Mouse (Mus musculus) CD4-positive helper T cell, adult 2 months (primary cell): ENCODE measurements around the gene Gnaz.
A peak's percentile ranks its signal among the peaks of the same experiment; 100 is the strongest.

ENCODE experiments used
- DNase-seq: peaks from one replicate; pipeline ENCODE4 v3.0.0-alpha.2; 2012; ENCODE audit warnings: low read depth, missing footprints, low spot score

The Gnaz gene

GRCm38 (mm10) chr10:74967651-74968267 lies 782 bp downstream of the Gnaz start:
- no peak for DNase-seq

GRCm38 (mm10) chr10:74969266-74969665 lies 2.3 kb downstream of the Gnaz start:
- no peak for DNase-seq

GRCm38 (mm10) chr10:74973026-74973425 lies 6.0 kb downstream of the Gnaz start:
- no peak for DNase-seq

- DNase-seq, result no peak
These were observed 8.6 kb downstream of the Gnaz start for GRCm38 (mm10) chr10:74975626-74976025.

GRCm38 (mm10) chr10:74976429-74976828 lies 9.5 kb downstream of the Gnaz start:
- DNase-seq, result no peak

GRCm38 (mm10) chr10:74978056-74978455 lies 11.1 kb downstream of the Gnaz start:
- no peak for DNase-seq

GRCm38 (mm10) chr10:74981159-74981558 lies 14.2 kb downstream of the Gnaz start:
- no peak for DNase-seq

GRCm38 (mm10) chr10:74983176-74983575 lies 16.2 kb downstream of the Gnaz start:
- no peak for DNase-seq

GRCm38 (mm10) chr10:74987698-74988470 lies 20.9 kb downstream of the Gnaz start:
- DNase-seq, result no peak

- DNase-seq, result no peak
These were observed 22.8 kb downstream of the Gnaz start for GRCm38 (mm10) chr10:74989814-74990213.

- DNase-seq, result no peak
These were observed 23.8 kb downstream of the Gnaz start for GRCm38 (mm10) chr10:74990584-74991322.

GRCm38 (mm10) chr10:74994863-74995262 lies 27.9 kb downstream of the Gnaz start:
- DNase-seq, result no peak

GRCm38 (mm10) chr10:74995377-74995776 lies 28.4 kb downstream of the Gnaz start:
- DNase-seq, result no peak

GRCm38 (mm10) chr10:75001391-75001790 lies 34.4 kb downstream of the Gnaz start:
- DNase-seq, result no peak

GRCm38 (mm10) chr10:75004067-75004466 lies 37.1 kb downstream of the Gnaz start:
- DNase-seq, result no peak

GRCm38 (mm10) chr10:75006889-75007662 lies 40.1 kb downstream of the Gnaz start:
- DNase-seq, result no peak

- no peak for DNase-seq
These were observed 43.7 kb downstream of the Gnaz start for GRCm38 (mm10) chr10:75010704-75011103.

- no peak for DNase-seq
These were observed 48.5 kb downstream of the Gnaz start for GRCm38 (mm10) chr10:75015465-75015864.

GRCm38 (mm10) chr10:75016481-75016880 lies 49.5 kb downstream of the Gnaz start:
- no peak for DNase-seq

GRCm38 (mm10) chr10:75020271-75020670 lies 53.3 kb downstream of the Gnaz start:
- DNase-seq, result no peak

GRCm38 (mm10) chr10:75021138-75021537 lies 54.2 kb downstream of the Gnaz start:
- DNase-seq, result peak; percentile 25

- no peak for DNase-seq
These were observed 59.5 kb downstream of the Gnaz start for GRCm38 (mm10) chr10:75026491-75026890.
